Mouse (Mus musculus) limb, embryonic 12.5 days (tissue): ENCODE measurements around the gene Cblb. TPM values are rescaled to one million over a fixed set of nuclear protein-coding genes. Genes with fewer than 3 reads are reported as not detected.

ENCODE experiments used
- ATAC-seq: fragments of 200-750 bp; cut with Nextera tagmentation; 2 replicates; pipeline ENCODE4 v1.8.0; 2017; ENCODE audit warnings: low read depth, moderate TSS enrichment; ENCODE audit not compliant: insufficient number of reproducible peaks, insufficient read depth, low FRiP score, low TSS enrichment
- H3K27ac ChIP-seq: fragments of 300-500 bp; sonication (generic); 2 replicates; pipeline ENCODE4 v1.5.1; 2016; ENCODE audit warnings: mild to moderate bottlenecking, moderate library complexity
- H3K27me3 ChIP-seq: fragments of 300-500 bp; sonication (generic); 2 replicates; pipeline ENCODE4 v1.6.1; 2016; ENCODE audit warnings: mild to moderate bottlenecking, moderate library complexity
- H3K36me3 ChIP-seq: fragments of 300-500 bp; sonication (generic); 2 replicates; pipeline ENCODE4 v1.6.1; 2016; ENCODE audit warnings: mild to moderate bottlenecking, moderate library complexity
- H3K4me1 ChIP-seq: fragments of 300-500 bp; sonication (generic); replicated peaks from 2 replicates; pipeline ENCODE4 v1.6.1; 2016
- H3K4me2 ChIP-seq: fragments of 300-500 bp; sonication (generic); 2 replicates; pipeline ENCODE4 v1.6.1; 2016; ENCODE audit warnings: mild to moderate bottlenecking, moderate library complexity
- H3K4me3 ChIP-seq: fragments of 300-500 bp; sonication (generic); replicated peaks from 2 replicates; pipeline ENCODE4 v1.5.1; 2016; ENCODE audit warnings: mild to moderate bottlenecking
- H3K9ac ChIP-seq: fragments of 300-500 bp; sonication (generic); replicated peaks from 2 replicates; pipeline ENCODE4 v1.6.1; 2016; ENCODE audit warnings: mild to moderate bottlenecking, moderate library complexity
- H3K9me3 ChIP-seq: fragments of 300-500 bp; sonication (generic); 2 replicates; pipeline ENCODE4 v1.6.1; 2016; ENCODE audit warnings: mild to moderate bottlenecking, moderate library complexity
- WGBS: fragments of 180-500 bp; shearing (Covaris S2); methylation state at CpG from one replicate; pipeline ENCODE4 v1.1.7; 2016; 5-methylcytosine and 5-hydroxymethylcytosine counted together
- polyA plus RNA-seq: library from polyadenylated mRNA; unstranded; fragments of >200 nt; fragmentation: Nextera tagmentation; extraction: Ambion mirVana; gene quantifications from 2 replicates; pipeline ENCODE4 v1.2.1, GENCODE M21; 2016

Gene Cblb
- polyA plus RNA-seq, 1 experiment from 2014 or later, result 21.4 TPM

GRCm38 (mm10) chr16:52038821-52039220 lies 7.8 kb downstream of the Cblb start:
- Histone ChIP-seq H3K36me3 (peaks cover 46% of the 10 kb centered on the region), H3K9ac (no peak overlapping the region), H3K4me3 (no peak overlapping the region), H3K27ac (no peak overlapping the region), H3K9me3 (no peaks in the 10 kb centered on the region), H3K4me2 (no peak overlapping the region), H3K27me3 (no peaks in the 10 kb centered on the region), H3K4me1 (peaks cover 45% of the 10 kb centered on the region)
- WGBS, result 95% methylated on average over 2 of the region's 2 CpGs
- no peak for ATAC-seq

GRCm38 (mm10) chr16:52040937-52041336 lies 9.9 kb downstream of the Cblb start:
- H3K4me1 ChIP-seq, result peaks cover 24% of the 10 kb centered on the region
- no peak overlapping the region for H3K9ac ChIP-seq
- no peaks in the 10 kb centered on the region for H3K27me3 ChIP-seq
- no peak for ATAC-seq
- H3K27ac ChIP-seq, result no peak overlapping the region
- H3K4me3 ChIP-seq, result no peak overlapping the region
- H3K4me2 ChIP-seq, result no peak overlapping the region
- WGBS, result 80% methylated on average over 4 of the region's 4 CpGs
- H3K9me3 ChIP-seq, result no peaks in the 10 kb centered on the region
- H3K36me3 ChIP-seq, result peaks cover 27% of the 10 kb centered on the region

GRCm38 (mm10) chr16:52042667-52043379 lies 11.8 kb downstream of the Cblb start:
- H3K4me1 ChIP-seq, result peaks cover 15% of the 10 kb centered on the region
- 68% methylated on average over 14 of the region's 14 CpGs for WGBS
- H3K27ac ChIP-seq, result no peak overlapping the region
- no peak for ATAC-seq
- H3K9me3 ChIP-seq, result no peaks in the 10 kb centered on the region
- no peak overlapping the region for H3K4me3 ChIP-seq
- no peak overlapping the region for H3K4me2 ChIP-seq
- H3K36me3 ChIP-seq, result peaks cover 21% of the 10 kb centered on the region
- H3K27me3 ChIP-seq, result no peaks in the 10 kb centered on the region
- H3K9ac ChIP-seq, result no peak overlapping the region

GRCm38 (mm10) chr16:52043380-52044117 lies 12.5 kb downstream of the Cblb start:
- H3K9me3 ChIP-seq, result no peaks in the 10 kb centered on the region
- no peaks in the 10 kb centered on the region for H3K27me3 ChIP-seq
- WGBS, result 77% methylated on average over 11 of the region's 11 CpGs
- no peak overlapping the region for H3K9ac ChIP-seq
- H3K4me1 ChIP-seq, result peaks cover 15% of the 10 kb centered on the region
- no peak for ATAC-seq
- H3K4me3 ChIP-seq, result no peak overlapping the region
- H3K27ac ChIP-seq, result no peak overlapping the region
- H3K4me2 ChIP-seq, result no peak overlapping the region
- H3K36me3 ChIP-seq, result peaks cover 21% of the 10 kb centered on the region

- Histone ChIP-seq H3K36me3 (peaks cover 30% of the 10 kb centered on the region), H3K9ac (no peak overlapping the region), H3K4me3 (no peak overlapping the region), H3K27me3 (no peaks in the 10 kb centered on the region), H3K9me3 (no peaks in the 10 kb centered on the region), H3K4me1 (peaks cover 12% of the 10 kb centered on the region), H3K4me2 (no peak overlapping the region), H3K27ac (no peak overlapping the region)
- WGBS, result 88% methylated on average over 7 of the region's 7 CpGs
- ATAC-seq, result no peak
Observed at GRCm38 (mm10) chr16:52044518-52044917, 13.5 kb downstream of the Cblb start.

GRCm38 (mm10) chr16:52044985-52045384 lies 14.0 kb downstream of the Cblb start:
- H3K9me3 ChIP-seq, result no peaks in the 10 kb centered on the region
- peaks cover 12% of the 10 kb centered on the region for H3K4me1 ChIP-seq
- no peak overlapping the region for H3K4me3 ChIP-seq
- WGBS, result 95% methylated on average over 4 of the region's 4 CpGs
- peaks cover 34% of the 10 kb centered on the region for H3K36me3 ChIP-seq
- H3K9ac ChIP-seq, result no peak overlapping the region
- H3K27ac ChIP-seq, result no peak overlapping the region
- no peak for ATAC-seq
- no peaks in the 10 kb centered on the region for H3K27me3 ChIP-seq
- H3K4me2 ChIP-seq, result no peak overlapping the region

- ATAC-seq, result no peak
- H3K4me1 ChIP-seq, result peaks cover 8% of the 10 kb centered on the region
- peaks cover 42% of the 10 kb centered on the region for H3K36me3 ChIP-seq
- no peak overlapping the region for H3K4me2 ChIP-seq
- no peaks in the 10 kb centered on the region for H3K9me3 ChIP-seq
- no peak overlapping the region for H3K4me3 ChIP-seq
- H3K27ac ChIP-seq, result no peak overlapping the region
- H3K27me3 ChIP-seq, result no peaks in the 10 kb centered on the region
- H3K9ac ChIP-seq, result no peak overlapping the region
- 85% methylated on average over 4 of the region's 4 CpGs for WGBS
Observed at GRCm38 (mm10) chr16:52046464-52046863, 15.4 kb downstream of the Cblb start.

GRCm38 (mm10) chr16:52051106-52051505 lies 20.1 kb downstream of the Cblb start:
- H3K27ac ChIP-seq, result no peak overlapping the region
- H3K4me1 ChIP-seq, result peaks cover 21% of the 10 kb centered on the region
- no peaks in the 10 kb centered on the region for H3K27me3 ChIP-seq
- no peak overlapping the region for H3K4me3 ChIP-seq
- H3K9me3 ChIP-seq, result no peaks in the 10 kb centered on the region
- no peak overlapping the region for H3K9ac ChIP-seq
- WGBS, result 92% methylated on average over 8 of the region's 8 CpGs
- ATAC-seq, result no peak
- no peak overlapping the region for H3K4me2 ChIP-seq
- H3K36me3 ChIP-seq, result peaks cover 49% of the 10 kb centered on the region

GRCm38 (mm10) chr16:52052734-52053133 lies 21.7 kb downstream of the Cblb start:
- no peak overlapping the region for H3K4me2 ChIP-seq
- H3K4me3 ChIP-seq, result no peak overlapping the region
- peaks cover 28% of the 10 kb centered on the region for H3K4me1 ChIP-seq
- 70% methylated on average over 5 of the region's 5 CpGs for WGBS
- no peaks in the 10 kb centered on the region for H3K27me3 ChIP-seq
- H3K9me3 ChIP-seq, result no peaks in the 10 kb centered on the region
- H3K9ac ChIP-seq, result no peak overlapping the region
- H3K27ac ChIP-seq, result no peak overlapping the region
- no peak for ATAC-seq
- peaks cover 42% of the 10 kb centered on the region for H3K36me3 ChIP-seq

GRCm38 (mm10) chr16:52055236-52055635 lies 24.2 kb downstream of the Cblb start:
- ATAC-seq, result no peak
- Histone ChIP-seq H3K27me3 (no peaks in the 10 kb centered on the region), H3K9ac (no peak overlapping the region), H3K9me3 (no peaks in the 10 kb centered on the region), H3K4me1 (peaks cover 42% of the 10 kb centered on the region), H3K27ac (no peak overlapping the region), H3K4me2 (no peak overlapping the region), H3K36me3 (peaks cover 17% of the 10 kb centered on the region), H3K4me3 (no peak overlapping the region)
- 87% methylated on average over 3 of the region's 3 CpGs for WGBS

GRCm38 (mm10) chr16:52056164-52056563 lies 25.1 kb downstream of the Cblb start:
- Histone ChIP-seq H3K4me2 (no peak overlapping the region), H3K9ac (no peak overlapping the region), H3K27me3 (no peaks in the 10 kb centered on the region), H3K4me3 (no peak overlapping the region), H3K4me1 (peaks cover 51% of the 10 kb centered on the region), H3K27ac (no peak overlapping the region), H3K9me3 (no peaks in the 10 kb centered on the region), H3K36me3 (peaks cover 10% of the 10 kb centered on the region; the same call in 1 of the 2 replicates)
- WGBS, result 36% methylated on average over 4 of the region's 4 CpGs
- ATAC-seq, result no peak
